Mouse (Mus musculus): Measurements from ENCODE around the gene Zcchc14.

Gene Zcchc14

GRCm38 (mm10) chr8:121663101-121663500, 10.4 kb upstream of the Zcchc14 start:
- no peak for DNase-seq

- no peak for DNase-seq
Measured at GRCm38 (mm10) chr8:121661631-121662357, 9.1 kb upstream of the Zcchc14 start.

GRCm38 (mm10) chr8:121660602-121661001, 7.9 kb upstream of the Zcchc14 start:
- no peak for DNase-seq

GRCm38 (mm10) chr8:121654966-121655494, 2.3 kb upstream of the Zcchc14 start:
- no peak for DNase-seq

GRCm38 (mm10) chr8:121654131-121654530, 1.4 kb upstream of the Zcchc14 start:
- DNase-seq: no peak

- DNase-seq: no peak
Measured at GRCm38 (mm10) chr8:121653340-121654019, 779 bp upstream of the Zcchc14 start.

GRCm38 (mm10) chr8:121651874-121652361, 783 bp downstream of the Zcchc14 start:
- DNase-seq: peak; percentile 43

- DNase-seq: peak; percentile 51
Measured at GRCm38 (mm10) chr8:121651308-121651873, 1.3 kb downstream of the Zcchc14 start.

- no peak for DNase-seq
Measured at GRCm38 (mm10) chr8:121650389-121651307, 2.1 kb downstream of the Zcchc14 start.

GRCm38 (mm10) chr8:121649904-121650303, 2.8 kb downstream of the Zcchc14 start:
- no peak for DNase-seq

- DNase-seq: no peak
Measured at GRCm38 (mm10) chr8:121649423-121649822, 3.3 kb downstream of the Zcchc14 start.

GRCm38 (mm10) chr8:121648451-121648850, 4.2 kb downstream of the Zcchc14 start:
- DNase-seq: no peak

GRCm38 (mm10) chr8:121647511-121648215, 5.0 kb downstream of the Zcchc14 start:
- DNase-seq: no peak

- no peak for DNase-seq
Measured at GRCm38 (mm10) chr8:121643384-121643783, 9.3 kb downstream of the Zcchc14 start.

- DNase-seq: no peak
Measured at GRCm38 (mm10) chr8:121642804-121643203, 9.9 kb downstream of the Zcchc14 start.

- no peak for DNase-seq
Measured at GRCm38 (mm10) chr8:121636180-121636579, 16.5 kb downstream of the Zcchc14 start.

GRCm38 (mm10) chr8:121635534-121635933, 17.2 kb downstream of the Zcchc14 start:
- DNase-seq: no peak

GRCm38 (mm10) chr8:121632401-121632800, 20.3 kb downstream of the Zcchc14 start:
- DNase-seq: no peak

GRCm38 (mm10) chr8:121631645-121632071, 21.0 kb downstream of the Zcchc14 start:
- no peak for DNase-seq

- DNase-seq: no peak
Measured at GRCm38 (mm10) chr8:121628681-121629080, 24.0 kb downstream of the Zcchc14 start.

- DNase-seq: no peak
Measured at GRCm38 (mm10) chr8:121623043-121623442, 29.7 kb downstream of the Zcchc14 start.

GRCm38 (mm10) chr8:121621879-121622278, 30.8 kb downstream of the Zcchc14 start:
- no peak for DNase-seq

All from right cerebral cortex, postnatal 14 days (tissue).